7 mouse cellular contexts compared by ENCODE assay signal in genomic region chr14:48664841-48665815, GRCm38 (mm10). TPM values are rescaled to one million over a fixed set of nuclear protein-coding genes. Genes with fewer than 3 reads are reported as not detected.
DNase-seq lines count a peak whose midpoint lies in the region; ATAC-seq and TF ChIP-seq lines count a peak whose summit lies in the region.

No protein-coding gene starts in this region.

- under 1% methylated on average over 50 of the region's 50 CpGs for WGBS in embryonic facial prominence, embryonic 12.5 days
- whole genome bisulfite sequencing in hindbrain, postnatal 0 days, result under 1% methylated on average over 50 of the region's 50 CpGs
- 3% methylated on average over 50 of the region's 50 CpGs for WGBS in stomach, postnatal 0 days

- no peaks in the 10 kb centered on the region for H3K36me3 ChIP-seq in megakaryocyte, embryonic 14.5 days (replicated peaks; ENCODE audit: low read length)
- no peaks in the 10 kb centered on the region for H3K36me3 ChIP-seq in embryonic facial prominence, embryonic 12.5 days
- no peaks in the 10 kb centered on the region for H3K36me3 ChIP-seq in hindbrain, postnatal 0 days (ENCODE audit: insufficient read depth, low read length)
- H3K36me3 ChIP-seq in stomach, postnatal 0 days (ENCODE audit: control insufficient read depth, insufficient read depth, low read length), result no peaks in the 10 kb centered on the region

- peaks cover 26% of the 10 kb centered on the region for H3K4me1 ChIP-seq in megakaryocyte, embryonic 14.5 days
- no peaks in the 10 kb centered on the region for H3K4me1 ChIP-seq in embryonic facial prominence, embryonic 12.5 days
- H3K4me1 ChIP-seq in hindbrain, postnatal 0 days (ENCODE audit: insufficient read depth, low read length), result no peaks in the 10 kb centered on the region
- H3K4me1 ChIP-seq in stomach, postnatal 0 days (replicated peaks; ENCODE audit: control insufficient read depth, insufficient read depth), result no peaks in the 10 kb centered on the region

- peak overlapping the region; percentile 19; the same call in 1 of the 2 replicates for H3K4me2 ChIP-seq in embryonic facial prominence, embryonic 12.5 days (replicated peaks)
- peak overlapping the region; percentile 40 for H3K4me2 ChIP-seq in hindbrain, postnatal 0 days (ENCODE audit: low read depth, low read length)
- H3K4me2 ChIP-seq in stomach, postnatal 0 days (replicated peaks; ENCODE audit: low read depth), result no peak overlapping the region

- no peak overlapping the region for H3K9ac ChIP-seq in embryonic facial prominence, embryonic 12.5 days
- H3K9ac ChIP-seq in hindbrain, postnatal 0 days (replicated peaks; ENCODE audit: low read length), result peak overlapping the region; percentile 47
- no peak overlapping the region for H3K9ac ChIP-seq in stomach, postnatal 0 days (ENCODE audit: low read length)

- TF ChIP-seq CTCF in hindbrain, postnatal 0 days (IDR thresholded peaks at IDR 0.05; ENCODE audit: low read depth), result no peak
- no peak for TF ChIP-seq CTCF in stomach, postnatal 0 days (IDR thresholded peaks at IDR 0.05; ENCODE audit: low read depth)

- no peak for TF ChIP-seq EP300 in stomach, postnatal 0 days (optimal IDR thresholded peaks at IDR 0.05)

- peaks cover 11% of the 10 kb centered on the region; the same call in 1 of the 2 replicates for H3K9me3 ChIP-seq in megakaryocyte, embryonic 14.5 days
- no peaks in the 10 kb centered on the region for H3K9me3 ChIP-seq in embryonic facial prominence, embryonic 12.5 days
- H3K9me3 ChIP-seq in hindbrain, postnatal 0 days (ENCODE audit: low read length), result no peaks in the 10 kb centered on the region
- no peaks in the 10 kb centered on the region for H3K9me3 ChIP-seq in stomach, postnatal 0 days (ENCODE audit: control insufficient read depth, low read length)

- DNase-seq in hindbrain, postnatal 0 days (ENCODE audit: low spot score), result no peak
- DNase-seq in stomach, postnatal 0 days (ENCODE audit: low spot score), result peak; percentile 31
- no peak for DNase-seq in thymus, postnatal 10 days (ENCODE audit: low spot score in 2 of 2)

- H3K4me3 ChIP-seq in megakaryocyte, embryonic 14.5 days (replicated peaks), result peak overlapping the region; percentile 80
- peak overlapping the region; percentile 23 for H3K4me3 ChIP-seq in embryonic facial prominence, embryonic 12.5 days
- peak overlapping the region; percentile 40 for H3K4me3 ChIP-seq in hindbrain, postnatal 0 days (ENCODE audit: low read length)
- H3K4me3 ChIP-seq in stomach, postnatal 0 days (ENCODE audit: low read depth, low read length), result no peak overlapping the region

- peaks cover 94% of the 10 kb centered on the region for H3K27me3 ChIP-seq in megakaryocyte, embryonic 14.5 days (replicated peaks)
- peaks cover 58% of the 10 kb centered on the region for H3K27me3 ChIP-seq in embryonic facial prominence, embryonic 12.5 days
- H3K27me3 ChIP-seq in hindbrain, postnatal 0 days (ENCODE audit: insufficient read depth, low read length), result peaks cover 56% of the 10 kb centered on the region
- peaks cover 43% of the 10 kb centered on the region for H3K27me3 ChIP-seq in stomach, postnatal 0 days (ENCODE audit: control insufficient read depth, insufficient read depth, low read length)

- no peak overlapping the region for H3K27ac ChIP-seq in embryonic facial prominence, embryonic 12.5 days
- no peak overlapping the region for H3K27ac ChIP-seq in hindbrain, postnatal 0 days
- no peak overlapping the region for H3K27ac ChIP-seq in stomach, postnatal 0 days (replicated peaks)

- no peak for ATAC-seq in megakaryocyte, adult 5-6 weeks (ENCODE audit: poor library complexity, severe bottlenecking)
- 0 out of 2 replicates have a peak, but pooled peaks have one; percentile 29 for ATAC-seq in embryonic facial prominence, embryonic 12.5 days (ENCODE audit: insufficient number of reproducible peaks, insufficient read depth, low FRiP score, low TSS enrichment)
- no peak for ATAC-seq in hindbrain, postnatal 0 days
- ATAC-seq in stomach, postnatal 0 days (ENCODE audit: low FRiP score, low TSS enrichment), result no peak
- ATAC-seq in activated CD4-positive, CD25-positive, alpha-beta regulatory T cell, adult 4 months, result no peak

RNA-seq across cellular contexts. Expression of gene Otx2, which starts 8.5 kb away (rescaled TPM):
- polyA plus RNA-seq in megakaryocyte, embryonic 14.5 days (2012; ENCODE audit: insufficient read depth, low replicate concordance), result not detected in 2 replicates
- not detected in 2 replicates for total RNA-seq in megakaryocyte, adult 5-6 weeks (2015)
- total RNA-seq in megakaryocyte, adult 5-6 weeks (2017), result not detected in 2 replicates
- 7.7 and 10.4 TPM in 2 replicates for polyA plus RNA-seq in embryonic facial prominence, embryonic 12.5 days (2016; fragmentation: Nextera tagmentation; extraction: Ambion mirVana)
- total RNA-seq in hindbrain, postnatal 0 days (2014; rRNA removed), result 27.6 and 48.4 TPM in 2 replicates
- 31.1 and 33.2 TPM in 2 replicates for polyA plus RNA-seq in hindbrain, postnatal 0 days (2015; fragmentation: Nextera tagmentation; extraction: Ambion mirVana)
- 0.07 TPM in 1 of 2 replicates, not detected in the other for polyA plus RNA-seq in stomach, postnatal 0 days (2015; fragmentation: Nextera tagmentation; extraction: Ambion mirVana)
- polyA plus RNA-seq in activated CD4-positive, CD25-positive, alpha-beta regulatory T cell, adult 4 months (2017; shearing (Covaris generic)), result under 1 TPM in 1 of 2 experiments, not detected in 1; 0.28 TPM
